Mouse (Mus musculus) thymus, postnatal 36 days (tissue): ENCODE measurements at regions not wholly inside any gene's neighbourhood (a gene's known extent, or its start where the extent isn't known, plus 50 kb on each side); places are given as distances from the start of the nearest gene placed in this dataset.
"Not testable (repeated sequence)": the region's sequence is repeated elsewhere in the genome, so short reads cannot be mapped to it uniquely, and the experiment has no call there.

Experiments used
- DNase-seq, 2 experiments: peaks; one replicate each; pipeline ENCODE4 v3.0.0; 2022; ENCODE audit warnings: mixed read lengths in 2 of 2

DNA sequence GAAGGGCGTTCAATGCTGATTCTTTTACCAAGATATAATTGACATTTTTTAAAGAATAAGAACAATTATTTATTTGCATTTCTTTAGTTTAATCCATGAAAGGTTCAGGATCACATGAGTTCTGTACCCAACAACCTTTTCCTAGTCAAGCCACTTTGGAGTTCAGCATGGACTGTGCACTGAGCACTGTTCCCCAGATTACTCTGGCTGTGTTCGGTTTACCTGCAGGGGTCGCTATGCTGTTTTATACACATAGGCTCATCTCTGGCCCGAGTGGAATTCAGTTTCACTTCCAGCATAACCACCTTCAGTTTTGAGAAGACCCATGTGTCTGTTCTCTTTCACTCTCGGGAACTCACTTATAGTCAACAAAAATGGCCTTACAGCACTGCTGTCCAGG is 93.5 kb upstream of the Smarcad1 start:
- DNase-seq: not testable (repeated sequence)

DNA sequence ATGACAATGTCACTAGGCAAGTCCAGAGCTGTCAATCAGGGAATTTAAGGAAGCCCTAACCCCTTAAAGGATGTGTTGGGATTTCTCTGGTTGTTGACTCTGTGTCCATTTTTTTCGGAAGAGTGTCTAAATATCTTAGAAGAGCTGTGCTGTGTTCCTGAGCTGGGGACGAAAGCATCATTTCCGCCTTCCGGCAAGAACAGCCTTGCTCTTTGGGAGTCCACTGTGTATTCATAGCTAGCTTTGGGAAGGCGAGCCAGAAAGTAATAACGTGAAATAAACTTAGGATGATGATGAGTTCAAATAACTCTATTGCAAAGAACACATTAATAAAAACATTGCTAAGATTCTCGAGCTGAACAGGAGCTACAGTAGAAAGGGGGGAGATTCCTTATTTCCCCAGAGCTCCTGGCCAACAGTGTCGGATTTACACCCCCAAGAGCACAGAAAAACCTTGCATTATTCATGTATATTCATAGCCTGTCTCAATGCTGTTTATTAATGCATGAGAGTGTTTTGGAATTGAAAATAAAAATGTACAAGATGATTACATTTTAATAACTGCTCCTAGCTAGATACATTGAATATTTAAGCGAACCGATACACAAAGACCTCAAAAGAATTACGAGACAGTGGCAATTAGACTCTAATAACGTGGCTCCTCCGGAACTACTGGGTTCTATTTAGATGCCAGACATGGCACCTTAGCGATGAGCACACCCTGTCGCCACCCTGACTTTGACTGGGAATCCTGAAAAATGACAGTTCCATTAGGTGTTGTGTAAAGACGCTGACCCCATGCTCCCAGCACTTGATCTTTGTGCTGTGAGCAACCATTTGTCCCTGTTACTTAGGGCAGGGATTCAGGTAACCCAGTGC is 80.5 kb upstream of the Smarcad1 start:
- no peak for DNase-seq

DNA sequence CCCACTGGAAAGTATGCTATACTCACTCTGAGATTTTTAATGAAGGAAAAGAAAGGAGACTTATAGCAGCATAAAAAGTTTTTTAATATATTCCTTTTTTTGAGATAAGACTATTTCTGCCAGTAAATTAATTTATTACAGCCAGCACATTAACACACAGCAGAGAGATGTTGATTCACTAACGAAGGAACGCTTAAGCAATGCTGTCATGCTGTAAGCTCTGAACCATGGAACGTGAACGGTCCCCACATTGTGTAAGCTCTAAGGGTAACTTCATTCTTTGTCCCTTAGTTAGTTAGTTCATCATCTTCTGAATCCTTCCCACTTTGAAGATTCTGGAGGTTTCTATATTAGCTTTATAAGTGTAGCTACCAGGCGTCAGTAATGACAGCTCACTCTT is 79.8 kb upstream of the Smarcad1 start:
- DNase-seq: no peak

DNA sequence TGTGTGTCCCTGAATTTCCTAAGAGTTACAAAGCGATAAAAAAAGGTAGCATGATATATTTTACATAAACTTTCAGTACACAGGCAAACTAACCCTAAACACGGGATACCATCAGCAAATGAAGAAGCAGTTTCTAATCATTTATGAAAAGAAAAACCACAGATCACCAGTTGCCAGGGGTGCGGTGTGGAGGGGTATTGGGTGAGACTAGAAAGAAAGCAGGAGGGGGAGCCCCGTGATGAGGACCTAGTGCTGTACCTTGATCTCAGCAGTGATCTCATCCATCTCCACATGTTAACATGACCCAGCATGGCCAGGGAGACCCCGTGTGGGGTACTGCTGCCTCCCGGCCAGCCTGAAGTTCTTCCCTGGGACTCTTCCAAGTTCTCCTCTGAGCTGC is 77.7 kb upstream of the Smarcad1 start:
- DNase-seq: no peak

DNA sequence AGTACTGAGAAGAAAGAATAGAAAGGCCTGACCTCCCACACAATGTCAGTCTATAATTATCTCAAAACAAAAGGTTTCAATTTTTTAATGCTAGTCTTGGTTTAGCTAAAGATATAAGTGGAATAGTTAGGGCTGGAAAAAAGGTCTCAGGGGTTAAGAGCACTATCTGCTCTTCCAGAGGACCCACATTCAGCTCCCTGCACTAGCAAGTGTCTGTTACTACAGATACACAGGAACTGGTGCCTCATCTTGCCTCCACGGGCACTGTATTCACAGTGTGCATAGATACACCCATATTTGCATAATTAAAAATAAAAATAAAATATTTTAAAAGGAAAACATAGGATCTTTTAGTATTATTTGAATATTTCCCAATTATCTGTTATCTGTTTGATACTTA is 77.2 kb upstream of the Smarcad1 start:
- no peak for DNase-seq

DNA sequence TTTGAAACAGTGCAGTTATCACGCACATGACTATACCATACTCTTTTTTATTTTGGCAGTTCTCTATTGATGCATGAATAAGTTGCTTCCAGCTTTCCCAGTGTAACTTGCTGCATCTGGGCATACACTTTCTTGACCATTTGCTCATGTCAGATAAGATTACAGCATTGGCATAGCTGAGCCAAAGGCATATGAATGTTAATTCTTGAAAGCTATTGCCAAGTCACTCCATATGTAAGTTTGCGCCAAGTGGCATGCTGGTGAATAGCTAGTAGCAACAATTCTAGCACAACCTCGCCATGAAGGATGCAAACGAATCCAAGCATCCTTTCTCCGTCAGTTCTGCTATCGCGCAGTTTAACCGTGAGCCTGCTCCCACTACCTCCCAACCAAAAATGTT is 72.2 kb upstream of the Smarcad1 start:
- no peak for DNase-seq

DNA sequence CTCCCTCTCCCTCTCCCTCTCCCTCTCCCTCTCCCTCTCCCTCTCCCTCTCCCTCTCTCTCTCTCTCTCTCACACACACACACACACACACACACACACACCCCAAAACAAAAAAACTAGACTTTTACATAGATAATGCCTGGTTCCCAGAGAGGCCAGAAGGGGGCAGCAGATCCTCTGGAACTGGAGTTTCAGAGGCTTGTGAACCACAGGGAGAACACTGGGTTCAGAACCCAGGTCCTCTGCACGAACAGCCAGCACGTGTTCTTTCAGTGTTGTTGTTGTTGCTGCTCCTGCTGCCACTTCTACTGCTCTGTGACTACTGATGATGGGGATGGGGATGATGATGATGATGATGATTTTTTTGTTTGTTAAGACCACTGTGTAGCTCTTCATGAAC is 68.4 kb upstream of the Smarcad1 start:
- DNase-seq: peak; percentile 7 to 15

DNA sequence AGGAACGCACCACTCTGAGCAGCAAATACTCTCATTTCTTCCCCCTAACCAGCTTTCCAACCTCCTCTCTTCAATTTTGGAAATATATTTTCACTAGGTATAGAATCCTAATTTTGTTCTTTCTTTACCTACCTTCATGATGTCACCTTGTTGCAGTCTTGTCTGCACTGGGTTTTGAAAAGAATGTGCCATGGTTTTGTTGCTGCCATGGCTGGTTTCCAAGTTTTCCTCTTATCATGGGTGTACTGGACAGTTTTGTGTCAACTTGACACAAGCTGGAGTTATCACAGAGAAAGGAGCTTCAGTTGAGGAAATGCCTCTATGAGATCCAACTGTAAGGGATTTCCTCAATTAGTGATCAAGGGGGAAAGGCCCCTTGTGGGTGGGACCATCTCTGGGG is 67.9 kb upstream of the Smarcad1 start:
- not testable (repeated sequence) for DNase-seq

DNA sequence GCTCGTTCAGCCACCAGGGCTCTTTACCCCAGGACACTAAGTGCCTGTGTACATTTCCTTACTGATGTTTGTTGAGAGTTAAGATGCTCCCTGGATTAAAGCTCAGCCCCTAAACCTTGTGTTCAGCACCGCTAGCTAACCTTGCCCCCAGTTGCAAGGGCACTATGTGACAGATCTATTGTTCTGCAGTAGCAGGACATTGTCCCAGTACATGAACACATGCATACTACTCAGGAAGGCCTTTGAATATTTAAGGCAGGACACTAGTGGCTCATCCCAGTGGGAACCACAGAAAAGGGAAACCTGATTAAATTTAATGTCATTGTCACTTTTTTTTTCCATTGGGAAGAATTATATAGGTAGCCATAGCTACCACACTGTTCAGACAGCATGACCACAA is 60.3 kb upstream of the Smarcad1 start:
- no peak for DNase-seq
